Mouse (Mus musculus) inflammation-experienced regulatory T-cells, adult 6 months (primary cell): Measurements from ENCODE around the gene Cdk7. TPM values are rescaled to one million over a fixed set of nuclear protein-coding genes. Genes with fewer than 3 reads are reported as not detected.

Experiments
- ATAC-seq: one replicate; pipeline ENCODE4 v1.8.0; 2017
- polyA plus RNA-seq, 3 experiments: library from polyadenylated mRNA; unstranded; fragments of 100-300 nt; shearing (Covaris generic); gene quantifications; one replicate each; pipeline ENCODE4 v1.2.1; 2017

The Cdk7 gene
- polyA plus RNA-seq, 3 experiments from 2014 or later: 80.9 to 96.4 (median 82.6) TPM

- ATAC-seq: peak; percentile 72
Measured at GRCm38 (mm10) chr13:100725194-100725593, 5.5 kb downstream of the Cdk7 start.

GRCm38 (mm10) chr13:100724051-100724754 is 6.5 kb downstream of the Cdk7 start:
- ATAC-seq: no peak

- ATAC-seq: no peak
Measured at GRCm38 (mm10) chr13:100721656-100722055, 9.1 kb downstream of the Cdk7 start.

DNA sequence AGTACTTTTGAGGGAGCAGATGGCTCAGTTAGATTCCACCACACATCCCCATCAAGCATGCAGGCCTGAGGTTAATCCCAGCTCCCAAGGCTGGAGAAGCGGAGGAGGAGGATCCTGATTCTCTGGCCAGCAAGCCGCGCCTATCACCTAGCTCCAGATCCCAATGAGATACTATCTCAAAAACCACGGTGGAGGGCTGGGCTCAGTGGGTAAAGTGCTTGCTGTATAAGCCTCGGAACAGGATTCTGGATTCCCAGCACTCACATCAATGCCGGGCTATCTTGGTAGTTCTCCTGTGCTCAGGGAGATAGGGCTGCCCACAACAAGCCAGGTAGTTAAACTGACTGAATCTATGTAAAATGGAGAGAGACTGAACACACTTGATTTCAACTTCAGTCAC is 15.3 kb downstream of the Cdk7 start:
- ATAC-seq: no peak

DNA sequence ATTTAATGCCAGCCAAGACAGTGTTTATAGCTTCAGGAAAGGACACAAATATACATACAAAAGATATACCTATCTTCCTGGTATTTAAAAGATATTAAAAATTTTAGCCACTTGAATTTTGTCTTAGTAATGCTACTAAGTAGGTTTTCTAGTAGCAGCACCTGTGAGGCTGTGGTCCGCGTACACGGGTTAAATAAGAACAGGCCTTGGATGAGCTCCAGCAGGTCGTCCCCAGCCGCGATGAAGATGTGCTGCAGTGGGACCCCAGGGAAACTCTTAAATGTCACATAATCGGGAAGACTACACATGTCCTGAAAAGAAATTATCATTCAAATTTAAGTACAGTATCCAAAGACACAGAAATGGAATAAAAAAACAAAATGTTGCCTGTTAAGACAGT is 24.5 kb downstream of the Cdk7 start:
- ATAC-seq: no peak

GRCm38 (mm10) chr13:100703468-100703867 is 27.3 kb downstream of the Cdk7 start:
- no peak for ATAC-seq

- ATAC-seq: no peak
Measured at GRCm38 (mm10) chr13:100698866-100699265, 31.9 kb downstream of the Cdk7 start.

GRCm38 (mm10) chr13:100697541-100697940 is 33.2 kb downstream of the Cdk7 start:
- ATAC-seq: no peak

DNA sequence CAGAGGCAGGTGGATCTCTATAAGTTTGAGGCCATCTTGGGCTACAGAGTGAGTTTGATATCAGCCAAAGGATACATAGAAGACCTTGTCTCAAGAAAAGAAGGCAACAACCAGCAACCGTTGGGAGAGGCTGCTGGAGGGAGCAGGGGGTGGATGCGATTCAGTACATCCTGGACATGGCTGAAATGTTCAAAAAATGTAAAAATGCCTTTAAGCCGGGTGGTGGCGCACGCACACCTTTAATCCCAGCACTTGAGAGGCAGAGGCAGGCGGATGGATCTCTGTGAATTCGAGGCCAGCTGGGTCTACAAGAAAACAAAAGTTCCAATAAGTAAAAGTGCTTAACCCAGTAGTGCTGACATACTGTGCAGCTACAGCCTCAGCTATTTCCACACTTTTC is 43.2 kb downstream of the Cdk7 start:
- no peak for ATAC-seq

GRCm38 (mm10) chr13:100684355-100684754 is 46.4 kb downstream of the Cdk7 start:
- no peak for ATAC-seq

- no peak for ATAC-seq
Measured at GRCm38 (mm10) chr13:100682837-100683236, 47.9 kb downstream of the Cdk7 start.

DNA sequence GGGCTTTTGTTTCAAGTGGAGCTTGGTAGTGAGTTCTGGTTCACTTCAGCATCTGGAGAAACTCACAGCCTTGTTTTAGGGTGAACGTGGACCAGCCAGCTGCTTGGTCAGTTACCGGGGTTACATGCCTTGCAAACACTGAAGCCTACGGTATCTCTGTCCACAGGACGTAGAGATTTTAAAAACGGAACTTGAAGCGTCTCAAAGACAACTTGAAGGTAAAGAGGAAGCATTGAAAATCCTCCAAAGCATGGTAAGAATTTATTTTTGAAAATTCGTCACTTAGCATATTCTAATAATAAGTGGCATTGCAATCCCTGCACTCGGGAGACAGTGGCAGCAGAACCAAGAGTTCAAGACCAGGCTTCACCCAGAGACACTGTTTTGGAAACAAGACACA is 49.1 kb downstream of the Cdk7 start:
- ATAC-seq: no peak

- ATAC-seq: no peak
Measured at GRCm38 (mm10) chr13:100675936-100676635, 54.7 kb downstream of the Cdk7 start.

DNA sequence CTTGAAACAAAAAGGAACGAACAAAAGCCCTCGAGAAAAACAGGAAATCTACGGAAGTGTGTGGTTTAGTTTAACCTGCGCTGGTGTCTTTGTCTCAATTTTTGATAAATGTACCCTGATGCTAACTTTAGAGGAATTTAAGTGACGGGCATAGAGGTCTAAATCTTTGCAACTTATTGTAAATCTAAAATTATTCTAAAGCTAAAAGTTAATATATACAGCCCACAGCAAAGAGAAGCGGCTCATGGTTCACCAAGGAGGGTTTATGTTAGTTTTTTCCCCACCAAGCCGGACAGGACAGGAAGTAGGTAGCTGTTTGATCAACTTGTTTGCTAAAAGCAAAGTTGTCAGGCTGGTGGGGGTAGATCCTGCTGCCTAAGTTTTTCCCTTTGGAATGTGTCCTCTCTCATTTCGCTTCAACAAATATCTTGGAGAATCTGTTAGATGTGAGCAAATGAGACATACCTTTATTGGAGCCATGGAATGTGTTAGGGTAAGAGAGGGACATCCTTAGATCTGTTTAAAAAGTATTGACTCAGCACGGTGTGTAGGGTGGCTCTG is 60.5 kb downstream of the Cdk7 start:
- peak; percentile 42 for ATAC-seq

- ATAC-seq: peak; percentile 73
Measured at GRCm38 (mm10) chr13:100669291-100670022, 61.3 kb downstream of the Cdk7 start, which contains the start of gene Ccdc125. Ccdc125 (plus strand) TSS chr13:100669717.

DNA sequence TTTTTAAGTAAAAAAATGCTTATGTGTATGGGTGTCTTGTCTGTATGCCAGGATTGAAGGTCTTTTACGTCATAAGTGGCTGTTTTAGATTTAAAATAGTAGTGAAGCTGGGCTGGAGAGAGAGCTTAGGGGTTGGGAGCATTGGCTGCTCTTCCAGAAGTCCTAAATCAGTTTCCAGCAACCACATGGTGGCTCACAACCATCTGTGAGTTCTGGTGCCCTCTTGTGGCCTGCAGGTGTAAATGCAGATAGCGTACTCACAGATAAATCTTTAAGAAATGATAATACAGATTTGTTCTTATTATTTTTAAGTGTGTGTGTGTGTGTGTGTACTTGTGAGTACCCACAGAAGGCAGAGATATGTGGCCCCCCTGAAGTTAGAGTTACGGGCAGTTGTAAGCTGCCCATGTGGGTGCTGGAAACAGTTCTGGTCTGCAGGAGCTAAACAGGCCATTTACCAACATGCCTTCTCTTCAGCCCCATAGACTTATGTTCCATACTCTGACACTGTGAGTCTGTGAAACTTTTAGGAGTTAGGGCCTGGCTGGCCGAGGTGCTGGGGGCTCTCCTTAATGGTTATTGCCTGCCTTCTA is 70.8 kb downstream of the Cdk7 start:
- ATAC-seq: peak; percentile 77

DNA sequence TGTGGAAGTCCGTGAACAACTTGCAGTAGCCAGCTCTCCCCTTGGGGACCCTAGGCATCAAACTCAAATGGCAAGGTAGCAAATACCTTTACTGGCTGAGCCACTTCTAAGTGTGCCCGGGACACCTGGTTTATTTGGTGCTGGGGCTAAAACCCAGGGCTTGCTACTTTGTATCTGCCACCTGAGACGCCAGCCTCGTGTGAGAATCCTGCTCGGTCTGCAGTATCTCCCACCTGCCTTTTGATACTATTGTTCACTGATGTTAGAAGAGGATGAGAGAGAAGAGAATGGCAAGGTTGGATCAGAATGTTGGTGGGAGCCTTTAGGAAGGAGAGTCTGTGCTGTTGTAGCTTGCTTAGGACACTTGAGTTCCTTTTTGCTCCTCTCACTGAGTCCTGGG is 72.6 kb downstream of the Cdk7 start:
- no peak for ATAC-seq

Other genes starting within 250 kb of the Cdk7 start
- 10 to 100 TPM; 49.8 to 55.7 (median 55.5) TPM for gene Gtf2h2, start 238.4 kb downstream of the Cdk7 start, polyA plus RNA-seq
- under 1 TPM in 2 of 3 experiments, not detected in 1; 0.57 to 0.66 TPM for gene Ocln, start 178.2 kb downstream of the Cdk7 start, polyA plus RNA-seq
- gene Marveld2, start 114.0 kb downstream of the Cdk7 start, polyA plus RNA-seq: 1 to 10 TPM; 4.3 to 9.7 (median 7.9) TPM
- gene Ak6, start 80.0 kb downstream of the Cdk7 start, polyA plus RNA-seq: 100 to 1,000 TPM; 109 to 138 (median 137) TPM
- 10 to 100 TPM; 22.2 to 28.6 (median 27.5) TPM for gene Rad17, start 79.9 kb downstream of the Cdk7 start, polyA plus RNA-seq
- 10 to 100 TPM in 1 of 3 experiments, 1 to 10 TPM in 2; 3.3 to 21.7 (median 9.0) TPM for gene Taf9, start 79.4 kb downstream of the Cdk7 start, polyA plus RNA-seq
- gene Ccdc125, start 61.2 kb downstream of the Cdk7 start, polyA plus RNA-seq: 10 to 100 TPM; 24.9 to 30.1 (median 25.8) TPM
- gene Mrps36, start 13.7 kb upstream of the Cdk7 start, polyA plus RNA-seq: 100 to 1,000 TPM; 104 to 123 (median 106) TPM
- 10 to 100 TPM in 1 of 3 experiments, 1 to 10 TPM in 2; 3.2 to 16.6 (median 3.2) TPM for gene Cenph, start 45.0 kb upstream of the Cdk7 start, polyA plus RNA-seq
- gene Ccnb1, start 55.6 kb upstream of the Cdk7 start, polyA plus RNA-seq: 100 to 1,000 TPM in 1 of 3 experiments, 10 to 100 TPM in 2; 10.2 to 168 (median 20.0) TPM
- 10 to 100 TPM; 11.5 to 15.0 (median 12.7) TPM for gene Slc30a5, start 102.5 kb upstream of the Cdk7 start, polyA plus RNA-seq